Mouse (Mus musculus): ENCODE measurements at regions not wholly inside any gene's neighbourhood (a gene's known extent, or its start where the extent isn't known, plus 50 kb on each side); places are given as distances from the start of the nearest gene placed in this dataset.

DNA sequence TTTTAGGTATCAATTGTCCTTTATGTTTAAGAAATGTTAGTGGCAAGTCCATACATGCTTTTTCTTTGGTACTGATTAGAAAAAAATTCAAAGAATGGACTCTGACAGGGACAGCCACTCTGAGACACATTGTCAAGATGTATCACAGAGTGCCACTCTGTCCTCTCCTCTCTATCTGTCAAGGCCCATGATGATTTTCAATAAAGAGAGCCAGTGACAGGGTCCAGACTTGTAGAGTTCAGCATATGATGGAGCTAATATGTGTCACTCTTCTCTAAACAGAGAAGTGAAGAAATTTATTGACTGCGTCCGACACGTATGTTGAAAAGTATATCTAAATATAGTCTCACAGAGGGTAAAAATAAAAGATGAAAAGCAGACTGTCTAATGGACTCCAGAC is 672.2 kb upstream of the 4930452B06Rik start:
- DNase-seq (ENCODE audit: low read depth, low spot score), result no peak

DNA sequence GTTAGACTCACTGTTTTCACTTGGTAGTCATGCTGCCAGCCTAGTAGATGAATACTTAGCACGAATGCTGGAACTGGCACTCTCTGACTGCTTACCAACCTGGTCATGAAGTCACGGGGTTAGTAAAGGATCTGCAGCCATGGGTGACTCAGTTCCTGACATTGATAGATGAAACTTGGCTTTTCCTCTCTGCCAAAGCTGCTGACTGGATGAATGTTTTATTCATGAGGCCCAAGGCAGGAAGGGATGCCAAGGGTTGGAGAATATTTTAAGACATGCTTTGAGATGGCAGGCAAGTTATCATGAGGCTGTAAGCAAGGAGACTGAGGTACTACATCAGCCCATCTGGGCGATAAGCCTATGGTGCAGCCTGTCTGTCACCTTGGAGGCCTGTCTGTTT is 671.1 kb upstream of the 4930452B06Rik start:
- no peak for DNase-seq (ENCODE audit: low read depth, low spot score)

DNA sequence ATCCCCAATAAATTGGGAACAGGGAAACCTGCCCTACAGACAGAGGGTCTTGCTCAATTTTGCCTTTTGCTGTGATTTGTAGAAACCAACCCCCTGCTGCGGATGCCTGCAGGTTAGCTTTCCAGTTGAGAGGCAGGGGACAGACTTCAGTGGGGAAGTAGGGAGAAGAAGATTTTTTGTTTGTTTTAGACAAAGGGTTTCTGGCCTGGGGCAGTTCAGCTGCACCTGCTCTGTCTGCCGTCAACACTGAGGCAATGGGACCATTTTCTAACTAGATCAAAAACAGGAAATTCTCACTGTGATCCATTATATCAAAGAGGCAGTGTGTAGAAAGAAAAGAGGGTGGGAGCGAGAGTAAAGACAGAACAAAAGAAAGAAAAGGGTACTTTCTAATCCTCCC is 665.6 kb upstream of the 4930452B06Rik start:
- DNase-seq (ENCODE audit: low read depth, low spot score), result peak; percentile 41

DNA sequence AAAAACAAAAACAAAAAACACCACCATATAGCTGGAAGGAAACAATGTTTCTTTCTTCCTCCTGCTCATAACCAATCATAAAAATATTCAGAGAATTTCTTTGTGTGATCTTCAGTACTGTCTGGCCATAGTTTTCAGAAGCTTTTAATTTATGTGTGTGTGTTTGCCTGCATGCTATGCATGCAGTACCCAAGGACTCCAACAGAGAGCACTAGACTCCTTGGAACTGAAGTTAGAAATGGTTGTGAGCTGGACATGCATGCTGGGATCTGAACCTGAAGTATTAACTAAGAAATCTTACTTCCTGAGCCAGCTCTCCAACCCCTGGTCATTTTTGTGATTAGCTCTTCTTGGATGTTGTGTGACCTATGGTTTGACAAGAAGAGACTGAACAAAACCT is 664.7 kb upstream of the 4930452B06Rik start:
- DNase-seq (ENCODE audit: low read depth, low spot score), result peak; percentile 73

DNA sequence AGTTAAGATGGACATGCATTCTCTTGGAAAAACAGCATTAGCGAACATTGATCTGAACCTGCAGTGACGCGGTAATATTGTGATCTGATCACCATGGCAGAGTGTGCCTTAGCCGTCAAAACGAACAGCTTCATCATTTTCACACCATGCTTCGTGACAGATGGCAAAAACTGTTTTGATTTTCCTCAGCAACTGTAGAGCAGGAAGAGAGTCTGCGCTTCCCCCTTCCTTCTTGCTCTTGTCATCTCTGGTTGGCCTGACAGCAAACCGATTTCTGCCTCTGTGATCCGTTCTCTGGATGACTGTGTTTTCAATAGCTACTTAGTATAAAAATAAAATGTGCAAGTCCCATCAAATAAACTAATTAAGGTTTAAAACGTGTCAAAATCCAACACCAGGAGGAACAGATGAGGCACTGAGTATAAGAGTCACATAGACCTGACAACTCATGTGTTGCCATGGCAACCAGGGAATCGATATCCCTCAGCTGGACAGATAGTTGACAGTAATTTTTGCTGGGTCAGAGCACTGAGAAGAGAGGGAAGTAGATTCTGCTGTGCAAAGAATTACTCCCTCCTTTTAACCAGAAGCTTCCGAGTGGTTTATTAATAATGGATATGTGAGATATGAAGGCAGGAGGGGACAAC is 663.9 kb upstream of the 4930452B06Rik start:
- DNase-seq (ENCODE audit: low read depth, low spot score), result peak; percentile 20

DNA sequence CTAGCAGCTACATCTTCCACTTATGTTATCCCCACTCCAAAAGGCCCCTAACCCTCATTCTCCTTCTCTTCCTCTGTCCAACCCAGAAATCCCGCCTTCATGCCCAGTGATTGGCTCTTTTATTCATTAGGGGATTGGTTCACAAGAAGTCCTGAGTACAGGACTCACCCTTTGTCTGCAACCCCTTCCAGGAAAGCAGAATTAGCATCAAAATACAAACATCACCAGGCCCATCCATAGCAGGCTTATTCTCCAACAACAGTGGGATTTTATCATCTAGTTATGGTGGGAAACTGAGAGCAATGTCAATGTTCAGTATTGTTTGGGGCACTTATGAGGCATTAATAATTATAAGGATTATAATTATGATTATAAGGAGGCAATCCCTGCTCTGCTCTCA is 661.3 kb upstream of the 4930452B06Rik start:
- peak; percentile 75 for DNase-seq (ENCODE audit: low read depth, low spot score)

DNA sequence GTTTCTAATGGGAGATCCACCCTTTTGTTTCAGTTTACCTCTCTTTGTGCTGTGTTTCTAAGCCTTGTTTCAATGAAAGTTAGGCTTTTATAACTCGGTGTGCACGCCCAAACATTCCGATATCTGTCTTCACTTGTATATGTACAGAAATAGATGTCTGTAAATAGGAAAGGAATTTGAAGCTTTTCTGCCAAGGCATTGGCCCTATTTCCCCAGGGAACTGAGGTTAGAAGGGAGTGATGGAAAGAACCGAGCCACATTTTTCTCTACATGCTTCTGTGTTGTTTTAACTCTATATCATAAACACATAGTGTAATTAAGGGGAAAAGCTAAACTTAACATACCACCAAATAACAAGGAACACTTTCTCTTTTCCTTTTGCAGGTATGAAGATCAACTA is 653.8 kb upstream of the 4930452B06Rik start:
- peak; percentile 37 for DNase-seq (ENCODE audit: low read depth, low spot score)

DNA sequence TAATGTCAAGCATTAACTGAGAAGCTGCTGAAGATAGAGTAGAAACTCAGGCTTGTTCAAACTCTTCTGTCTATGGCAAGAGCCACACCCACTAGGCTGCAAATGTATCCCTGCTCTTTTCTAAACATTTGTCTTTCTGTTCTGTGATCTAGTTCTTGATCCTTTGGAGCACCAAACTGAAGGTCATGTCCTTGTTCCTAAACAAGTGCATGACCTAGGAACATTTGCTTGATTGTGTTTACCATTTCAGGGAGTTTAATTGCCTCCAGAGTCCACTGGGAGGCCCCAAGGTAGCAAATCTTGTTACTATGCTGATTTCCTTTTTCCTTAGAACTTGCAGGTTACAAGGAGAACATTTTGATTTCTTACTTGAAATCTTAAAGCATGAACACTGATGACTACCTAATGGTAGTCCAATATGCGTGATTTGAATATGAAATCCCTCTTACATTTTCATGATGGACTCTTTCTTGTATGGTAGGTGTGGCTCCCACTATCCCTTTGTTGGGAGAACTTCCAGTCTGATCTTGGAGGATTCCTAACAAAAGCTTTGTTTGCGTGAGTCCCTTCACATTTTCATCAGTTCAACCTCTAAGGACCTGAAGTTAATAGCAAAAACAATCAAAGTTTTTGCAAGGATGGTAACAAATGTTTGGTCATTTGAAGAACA is 652.9 kb upstream of the 4930452B06Rik start:
- DNase-seq (ENCODE audit: low read depth, low spot score), result peak; percentile 67

DNA sequence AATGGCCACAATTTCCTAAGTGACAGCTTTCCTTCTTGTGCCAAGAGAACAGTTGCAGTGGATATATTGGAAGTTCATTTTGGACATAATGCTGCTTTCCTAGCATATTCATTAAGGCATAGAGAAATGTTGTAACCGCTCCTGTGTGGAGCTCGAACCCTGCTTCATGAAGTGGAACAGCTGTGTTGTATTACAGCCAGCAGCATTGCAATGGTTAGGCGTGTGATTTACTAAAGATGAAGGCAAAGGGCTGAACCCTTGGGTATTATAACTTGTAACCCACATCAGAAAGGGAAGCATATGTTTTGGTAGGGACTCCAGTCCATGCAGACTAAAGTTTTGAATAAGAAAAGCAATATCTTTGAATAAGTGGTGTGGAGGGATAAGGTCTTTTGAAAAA is 649.2 kb upstream of the 4930452B06Rik start:
- DNase-seq (ENCODE audit: low read depth, low spot score), result no peak

DNA sequence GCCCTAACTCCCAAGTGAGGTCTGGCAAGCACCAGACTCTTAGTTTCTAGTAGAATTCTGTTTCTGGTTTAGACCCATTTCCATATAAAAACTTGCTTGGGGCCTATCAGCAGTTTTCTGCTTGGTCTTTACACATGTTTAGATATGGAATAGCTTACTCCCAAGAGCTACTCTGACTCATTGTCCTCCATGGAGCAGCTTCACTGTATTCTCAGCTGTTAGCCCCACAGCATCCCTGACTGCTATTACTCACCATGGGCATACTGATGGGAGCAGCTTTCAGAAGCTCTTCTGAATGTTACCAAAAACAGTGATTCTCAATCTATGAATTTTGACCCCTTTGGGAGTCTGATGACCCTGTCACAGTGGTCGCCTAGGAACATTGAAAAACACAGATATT is 630.1 kb upstream of the 4930452B06Rik start:
- DNase-seq (ENCODE audit: low read depth, low spot score), result no peak

DNA sequence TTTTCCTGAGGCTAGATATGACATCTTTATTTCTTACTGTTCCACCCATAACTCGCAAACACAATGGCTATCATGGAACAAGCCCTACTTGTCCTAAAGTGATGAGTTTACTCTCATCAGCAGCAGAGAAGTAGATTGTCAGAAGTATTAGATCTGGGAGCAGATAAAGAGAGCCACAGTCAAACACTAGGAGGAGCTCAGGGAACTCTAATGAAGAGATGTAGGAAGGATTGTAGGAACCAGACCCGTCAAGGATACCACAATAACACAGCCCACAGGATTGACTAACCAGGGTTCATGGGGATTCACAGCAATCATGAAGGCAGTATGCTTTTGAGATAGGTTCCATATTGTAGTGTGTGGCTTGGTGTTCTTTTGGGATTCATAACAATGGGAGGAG is 628.5 kb upstream of the 4930452B06Rik start:
- DNase-seq (ENCODE audit: low read depth, low spot score), result no peak

DNA sequence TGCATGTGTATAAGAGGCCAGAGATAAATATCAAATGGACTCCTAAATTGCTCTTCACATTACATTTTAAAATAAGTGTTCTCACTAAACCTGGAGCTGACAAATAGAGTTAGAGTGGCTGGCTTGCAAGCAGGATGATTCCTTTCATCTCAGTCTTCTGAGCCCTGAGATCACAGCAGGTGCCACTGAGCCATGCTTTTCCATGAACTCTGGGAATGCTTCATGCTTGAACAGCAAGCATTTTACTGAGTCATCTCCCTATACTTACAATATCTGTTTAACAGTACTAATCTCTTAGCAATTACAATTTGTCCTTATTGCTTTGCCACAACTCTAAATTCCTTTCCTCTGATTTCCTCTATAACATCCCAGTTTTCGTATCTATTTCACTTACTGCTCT is 622.1 kb upstream of the 4930452B06Rik start:
- DNase-seq (ENCODE audit: low read depth, low spot score), result no peak

DNA sequence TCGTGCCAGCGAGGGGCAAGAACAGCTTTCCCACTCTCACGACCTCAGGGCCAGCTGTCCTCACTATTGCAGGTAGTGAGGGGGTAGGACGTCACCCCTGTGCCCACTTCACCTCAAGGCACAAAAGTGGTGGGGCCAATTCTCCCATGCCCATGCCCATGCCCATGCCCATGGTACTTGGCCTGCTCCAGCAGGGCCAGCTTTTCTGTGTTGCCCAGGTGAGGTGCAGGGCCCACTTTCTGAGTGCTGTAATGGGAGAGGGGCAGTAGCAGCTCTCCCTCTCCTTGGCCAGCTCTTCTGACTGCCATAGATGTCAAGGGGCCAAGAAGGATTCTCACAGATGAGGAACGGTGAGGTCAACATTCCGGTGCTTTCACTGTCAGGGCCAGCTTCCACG is 619.6 kb upstream of the 4930452B06Rik start:
- DNase-seq (ENCODE audit: low read depth, low spot score), result no peak

DNA sequence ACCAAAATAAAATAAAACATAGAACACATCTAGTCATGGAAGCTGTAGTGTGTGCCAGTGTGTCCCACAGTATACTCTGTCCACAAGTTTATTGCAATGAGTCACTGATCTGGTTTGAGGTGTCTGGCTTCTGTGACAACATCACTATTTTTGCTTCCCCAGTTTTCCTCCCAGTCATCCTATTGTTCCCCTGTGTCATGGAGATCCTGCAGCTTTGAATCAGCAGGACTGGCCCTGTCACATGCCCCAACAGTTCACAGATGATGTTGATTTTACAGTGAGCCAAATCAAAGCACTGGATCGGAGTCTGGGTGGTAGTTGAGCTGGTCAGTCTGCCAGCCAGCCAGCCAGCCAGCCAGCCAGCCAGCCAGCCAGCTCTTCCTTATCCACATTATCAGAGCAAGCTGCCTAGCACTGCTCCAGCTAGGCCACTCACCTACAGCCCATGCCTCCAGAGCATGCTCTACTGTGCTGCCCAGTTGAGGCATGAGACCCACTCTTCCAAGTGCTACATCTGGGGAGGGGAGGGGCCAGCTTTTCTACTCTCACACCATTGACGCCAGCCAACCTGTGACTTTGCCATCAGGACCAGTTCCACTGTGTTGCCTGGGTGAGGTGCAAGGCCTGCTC is 619.1 kb upstream of the 4930452B06Rik start:
- DNase-seq (ENCODE audit: low read depth, low spot score), result no peak

DNA sequence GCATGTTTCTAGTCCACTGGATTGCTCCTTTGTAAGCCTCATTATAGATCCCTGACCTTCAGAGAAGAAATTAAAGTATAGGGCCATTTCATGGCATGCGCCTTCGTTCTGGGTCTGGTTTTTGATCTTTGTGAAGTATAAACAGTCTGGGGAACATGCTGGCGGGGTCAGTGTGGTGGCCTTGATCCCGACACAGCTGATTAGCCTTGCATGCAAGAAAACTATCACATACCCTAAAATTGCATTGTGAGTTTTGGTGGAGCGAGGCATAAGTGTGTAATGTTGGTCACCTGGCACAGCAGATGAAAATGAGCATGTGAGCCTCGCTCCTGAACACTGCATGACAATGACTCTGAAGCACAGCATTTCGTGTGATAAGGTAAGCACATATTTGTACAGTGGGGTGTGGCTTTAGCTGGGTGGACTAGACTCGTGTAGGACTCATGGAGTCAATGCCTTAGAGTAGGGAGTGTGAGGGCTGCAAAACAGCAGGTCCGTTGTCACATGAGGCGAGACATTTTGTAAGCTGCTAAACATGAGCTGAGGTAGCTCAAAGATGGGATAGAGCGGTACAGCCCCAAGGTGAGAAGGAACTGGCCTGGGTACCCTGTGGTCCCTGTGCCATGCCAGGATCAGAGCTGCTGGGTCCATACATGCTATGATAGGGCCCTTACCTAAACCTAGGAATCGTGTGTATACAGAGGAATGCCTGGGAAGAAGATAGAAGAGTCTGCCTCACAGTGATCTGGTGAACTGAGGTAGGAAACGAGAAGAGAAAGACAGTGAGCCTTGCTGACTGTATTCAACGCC is 601.4 kb upstream of the 4930452B06Rik start:
- DNase-seq (ENCODE audit: low read depth, low spot score), result no peak

DNA sequence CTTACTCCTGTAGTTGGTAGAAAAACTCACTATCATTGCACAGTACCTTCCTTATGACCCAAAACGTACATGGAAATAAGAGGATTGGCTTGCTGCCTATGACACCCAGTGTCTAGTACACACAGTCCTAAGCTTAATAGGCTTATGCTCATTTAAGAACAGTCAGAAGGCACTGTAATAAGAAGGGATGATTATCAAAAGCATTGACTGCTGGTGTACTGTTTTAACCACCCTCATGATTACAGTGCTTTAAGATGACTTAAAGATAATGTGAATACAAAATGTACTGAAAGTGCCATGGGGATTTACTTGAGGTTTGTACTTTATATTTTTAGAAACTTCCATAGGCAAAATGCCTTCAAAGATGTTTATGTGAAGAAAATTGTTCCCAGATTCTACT is 586.0 kb upstream of the 4930452B06Rik start:
- DNase-seq (ENCODE audit: low read depth, low spot score), result no peak

DNA sequence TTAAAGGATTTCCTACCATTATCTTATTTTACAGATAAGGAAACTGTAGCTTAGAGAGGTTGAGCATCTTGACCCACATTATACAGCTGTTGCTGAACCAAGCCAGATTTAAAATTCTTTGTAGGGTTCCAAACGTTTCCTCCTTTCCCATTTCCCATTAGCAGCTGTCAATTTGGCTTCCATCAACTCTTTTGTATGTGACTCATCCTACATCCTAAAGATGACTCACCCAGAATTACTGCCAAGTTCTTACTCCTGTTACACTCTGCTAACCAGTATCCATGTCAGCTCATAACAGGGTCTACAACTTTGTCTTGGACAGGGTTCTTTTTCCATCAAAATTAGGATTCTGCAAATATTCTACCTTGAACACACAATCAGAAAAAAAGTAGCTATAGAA is 579.2 kb upstream of the 4930452B06Rik start:
- DNase-seq (ENCODE audit: low read depth, low spot score), result no peak

DNA sequence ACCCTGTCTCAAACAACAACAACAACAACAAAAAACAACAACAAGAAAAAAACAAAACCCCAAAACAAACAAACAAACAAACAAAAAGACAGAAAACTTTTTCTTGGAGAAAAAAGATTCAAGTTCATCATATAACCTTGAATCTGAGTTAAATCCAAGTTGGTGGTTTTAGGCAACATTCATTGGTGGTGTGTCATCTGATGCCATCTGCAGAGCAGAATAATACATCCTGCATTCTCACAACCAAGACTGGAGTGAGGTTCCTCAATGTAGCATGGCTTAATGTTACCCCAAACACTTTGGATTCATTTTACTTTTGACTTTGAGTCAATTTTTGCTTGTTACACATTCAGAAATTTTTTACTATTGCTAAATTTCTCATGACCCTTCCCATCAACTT is 577.3 kb upstream of the 4930452B06Rik start:
- DNase-seq (ENCODE audit: low read depth, low spot score), result no peak

DNA sequence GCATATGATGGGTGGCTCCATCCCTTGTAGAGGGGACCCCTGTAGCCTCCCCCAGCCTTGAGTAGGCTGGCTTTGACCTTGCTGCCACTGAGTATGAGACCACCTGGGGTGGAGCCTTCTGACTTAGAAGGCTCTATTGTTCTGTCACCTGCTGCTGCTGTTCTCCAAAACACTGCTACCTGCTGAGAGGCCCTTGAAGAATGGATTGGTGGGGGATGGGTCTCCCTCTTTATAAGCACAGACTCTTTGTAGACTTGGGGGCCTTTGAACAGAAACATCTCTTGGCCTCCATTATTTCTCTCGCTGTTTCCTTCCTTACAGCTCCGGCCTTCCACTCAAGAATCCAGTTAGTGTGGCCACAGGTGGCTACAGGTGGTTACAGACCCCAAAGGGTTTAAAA is 576.1 kb upstream of the 4930452B06Rik start:
- DNase-seq (ENCODE audit: low read depth, low spot score), result peak; percentile 93

DNA sequence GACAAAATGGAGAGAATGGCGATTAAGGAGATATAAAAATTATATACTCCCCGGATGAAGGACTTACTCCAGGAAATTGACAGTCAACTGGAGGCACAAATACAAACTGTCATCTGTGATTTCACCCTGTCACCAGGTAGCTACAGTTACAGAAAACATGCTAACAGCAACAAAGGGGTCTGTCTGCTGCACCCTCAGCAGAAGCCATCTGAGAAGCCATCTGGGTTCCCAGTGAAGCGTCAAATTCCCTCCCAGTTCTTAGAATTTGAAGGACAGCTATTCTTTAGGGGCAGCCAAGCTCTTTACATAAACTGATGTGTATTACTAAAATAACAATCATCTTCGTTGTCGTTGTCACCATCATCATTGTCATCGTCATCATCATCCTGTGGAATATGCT is 561.6 kb upstream of the 4930452B06Rik start:
- no peak for DNase-seq (ENCODE audit: low read depth, low spot score)

DNA sequence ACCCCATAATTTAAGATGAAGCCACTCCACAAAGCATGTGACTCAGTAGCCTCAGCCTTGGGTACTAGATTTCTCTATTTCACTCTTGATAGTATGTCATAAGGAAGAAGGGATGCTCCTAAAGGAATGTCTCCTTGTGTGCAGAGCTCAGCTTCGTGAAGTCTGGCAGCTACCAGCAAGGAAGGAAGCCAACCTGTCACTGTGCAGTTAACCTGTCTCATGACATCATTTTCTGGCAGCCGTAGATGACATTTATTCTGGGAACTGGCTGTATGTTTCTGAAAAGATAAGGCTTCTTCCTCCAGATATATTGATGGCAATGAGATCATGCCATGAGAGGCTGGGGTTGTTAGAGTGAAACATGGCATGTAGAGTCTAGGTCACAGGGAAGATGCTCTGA is 534.2 kb upstream of the 4930452B06Rik start:
- DNase-seq (ENCODE audit: low read depth, low spot score), result no peak

DNA sequence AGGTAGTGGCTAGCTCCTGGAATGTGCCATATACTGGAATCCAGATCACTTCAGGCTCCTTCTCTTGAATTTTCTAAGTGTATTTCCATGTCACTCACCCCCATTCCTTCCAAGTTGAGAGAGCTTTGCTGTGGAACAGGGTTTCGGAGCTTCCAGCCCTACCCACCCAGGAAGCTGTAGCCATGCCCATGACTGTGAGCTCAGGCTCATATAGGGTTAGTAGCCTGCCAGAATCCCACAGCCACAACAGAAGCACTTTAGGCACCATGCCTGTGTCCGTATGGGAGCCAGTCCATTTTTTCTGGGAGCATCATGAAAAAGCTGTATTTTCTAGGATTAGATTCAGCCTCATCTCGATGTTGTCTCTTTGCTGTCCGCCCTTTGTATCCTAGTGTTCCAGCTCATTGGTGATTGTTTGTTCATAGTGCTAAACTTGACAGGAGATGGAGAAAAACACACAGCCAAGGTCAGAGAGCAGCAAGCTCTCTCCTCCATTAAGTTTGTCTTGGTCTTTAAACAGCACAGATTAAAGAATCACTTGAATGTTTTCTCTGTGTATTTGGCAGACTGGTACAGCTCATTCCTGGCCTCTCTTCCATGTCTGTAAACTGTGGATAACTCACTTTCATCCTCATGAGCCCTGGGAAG is 526.2 kb upstream of the 4930452B06Rik start:
- DNase-seq (ENCODE audit: low read depth, low spot score), result no peak

Measured in R1 (cell line).